Mouse (Mus musculus) neural tube, embryonic 13.5 days (tissue): ENCODE results near the gene Garnl3. TPM values are rescaled to one million over a fixed set of nuclear protein-coding genes. Genes with fewer than 3 reads are reported as not detected.

Experiments used
- ATAC-seq: fragments of 200-750 bp; cut with Nextera tagmentation; 2 replicates; pipeline ENCODE4 v1.8.0; 2017; ENCODE audit warnings: low read depth, mild to moderate bottlenecking, moderate TSS enrichment, moderate library complexity
- H3K27ac ChIP-seq: fragments of 300-500 bp; sonication (generic); replicated peaks from 2 replicates; pipeline ENCODE4 v1.5.1; 2015; ENCODE audit warnings: moderate library complexity, mild to moderate bottlenecking, inconsistent platforms
- H3K27me3 ChIP-seq: fragments of 300-500 bp; sonication (generic); 2 replicates; pipeline ENCODE4 v1.6.1; 2015; ENCODE audit warnings: mild to moderate bottlenecking, inconsistent platforms
- H3K36me3 ChIP-seq: fragments of 300-500 bp; sonication (generic); 2 replicates; pipeline ENCODE4 v1.6.1; 2015; ENCODE audit warnings: mild to moderate bottlenecking, inconsistent platforms
- H3K4me1 ChIP-seq: fragments of 300-500 bp; sonication (generic); replicated peaks from 2 replicates; pipeline ENCODE4 v1.6.1; 2015; ENCODE audit warnings: inconsistent platforms
- H3K4me2 ChIP-seq: fragments of 300-500 bp; sonication (generic); 2 replicates; pipeline ENCODE4 v1.6.1; 2015; ENCODE audit warnings: inconsistent platforms, mild to moderate bottlenecking, moderate library complexity
- H3K4me3 ChIP-seq: fragments of 300-500 bp; sonication (generic); 2 replicates; pipeline ENCODE4 v1.5.1; 2015; ENCODE audit warnings: mild to moderate bottlenecking, inconsistent platforms
- H3K9ac ChIP-seq: fragments of 300-500 bp; sonication (generic); 2 replicates; pipeline ENCODE4 v1.6.1; 2015; ENCODE audit warnings: moderate library complexity, mild to moderate bottlenecking, inconsistent platforms
- H3K9me3 ChIP-seq: fragments of 300-500 bp; sonication (generic); 2 replicates; pipeline ENCODE4 v1.6.1; 2016; ENCODE audit warnings: inconsistent platforms
- WGBS: fragments of 180-500 bp; shearing (Covaris S2); methylation state at CpG from one replicate; pipeline ENCODE4 v1.1.7; 2015; 5-methylcytosine and 5-hydroxymethylcytosine counted together
- polyA plus RNA-seq: library from polyadenylated mRNA; unstranded; fragments of >200 nt; fragmentation: Nextera tagmentation; extraction: Ambion mirVana; gene quantifications from 2 replicates; pipeline ENCODE4 v1.2.1, GENCODE M21; 2015

Garnl3 gene
- 27.6 and 33.4 TPM in 2 replicates for polyA plus RNA-seq

DNA sequence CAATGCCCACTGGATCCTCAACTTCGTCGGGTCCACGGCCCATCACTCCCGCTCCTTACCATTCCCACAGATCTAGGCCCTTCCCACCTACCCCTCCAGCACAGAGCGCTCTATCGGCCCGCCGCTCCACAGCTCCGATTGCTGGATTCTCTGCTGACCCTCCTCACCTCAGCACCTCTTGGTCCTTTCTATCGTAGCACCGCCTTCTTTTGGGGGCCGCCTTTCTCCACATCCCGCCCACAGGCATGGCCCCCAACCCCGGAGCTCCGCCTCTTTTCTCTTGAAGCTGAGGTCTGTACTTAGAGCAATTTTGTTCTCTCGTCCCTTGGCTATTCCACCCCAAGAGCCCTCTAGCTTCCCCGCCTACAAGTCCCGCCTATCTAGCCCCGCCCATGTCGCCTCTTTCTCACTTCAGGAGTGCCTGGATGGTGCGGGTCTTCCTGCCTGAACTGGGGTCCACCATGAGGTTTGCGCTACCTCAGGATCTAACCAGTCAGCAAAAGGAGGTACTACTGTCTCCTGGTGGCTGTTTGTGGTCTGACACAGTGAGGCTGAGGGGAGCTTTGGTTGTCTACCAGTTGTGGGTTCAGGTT, at the start of gene Garnl3:
Gene Garnl3 (minus strand): TSS at position 155 of the 593 bp plus-strand sequence.
- H3K27ac ChIP-seq: 0 out of 2 replicates have a peak within 1 kb of the TSS, but pooled peaks have one; percentile 2
- peak; percentile 49 for ATAC-seq
- peaks cover 29% of the 10 kb centered on the region for H3K27me3 ChIP-seq
- WGBS: 1% methylated on average over 22 of the region's 22 CpGs
- H3K9ac ChIP-seq: peak within 1 kb of the TSS; percentile 55
- peak within 1 kb of the TSS; percentile 98 for H3K4me2 ChIP-seq
- H3K4me3 ChIP-seq: peak within 1 kb of the TSS; percentile 65
- H3K9me3 ChIP-seq: no peaks in the 10 kb centered on the region
- H3K36me3 ChIP-seq: peaks cover 5% of the 10 kb centered on the region; the same call in 1 of the 2 replicates
- H3K4me1 ChIP-seq: peaks cover 24% of the 10 kb centered on the region

- Histone ChIP-seq H3K4me1 (peaks cover 42% of the 10 kb centered on the region), H3K9me3 (no peaks in the 10 kb centered on the region), H3K27me3 (no peaks in the 10 kb centered on the region), H3K4me2 (no peak overlapping the region), H3K36me3 (no peaks in the 10 kb centered on the region), H3K4me3 (no peak overlapping the region), H3K9ac (no peak overlapping the region), H3K27ac (peak overlapping the region; percentile 71)
- no peak for ATAC-seq
- WGBS: 47% methylated on average over 16 of the region's 16 CpGs
Measured at GRCm38 (mm10) chr2:33179930-33180630, 48.6 kb upstream of the Garnl3 start.

GRCm38 (mm10) chr2:33179171-33179929, 47.9 kb upstream of the Garnl3 start:
- H3K36me3 ChIP-seq: no peaks in the 10 kb centered on the region
- ATAC-seq: peak; percentile 51; the same call in 1 of the 2 replicates
- peak overlapping the region; percentile 38 for H3K9ac ChIP-seq
- H3K27ac ChIP-seq: peak overlapping the region; percentile 71
- H3K4me2 ChIP-seq: no peak overlapping the region
- WGBS: 52% methylated on average over 14 of the region's 14 CpGs
- peaks cover 42% of the 10 kb centered on the region for H3K4me1 ChIP-seq
- no peak overlapping the region for H3K4me3 ChIP-seq
- H3K27me3 ChIP-seq: no peaks in the 10 kb centered on the region
- no peaks in the 10 kb centered on the region for H3K9me3 ChIP-seq

GRCm38 (mm10) chr2:33178243-33178932, 46.9 kb upstream of the Garnl3 start:
- ATAC-seq: peak; percentile 48
- WGBS: 55% methylated on average over 11 of the region's 11 CpGs
- peaks cover 42% of the 10 kb centered on the region for H3K4me1 ChIP-seq
- no peak overlapping the region for H3K4me3 ChIP-seq
- peak overlapping the region; percentile 22 for H3K9ac ChIP-seq
- H3K27me3 ChIP-seq: no peaks in the 10 kb centered on the region
- no peak overlapping the region for H3K4me2 ChIP-seq
- peaks cover 5% of the 10 kb centered on the region; the same call in 1 of the 2 replicates for H3K36me3 ChIP-seq
- no peaks in the 10 kb centered on the region for H3K9me3 ChIP-seq
- H3K27ac ChIP-seq: peak overlapping the region; percentile 71

- peak overlapping the region; percentile 71; the same call in 1 of the 2 replicates for H3K27ac ChIP-seq
- peaks cover 13% of the 10 kb centered on the region for H3K36me3 ChIP-seq
- H3K4me3 ChIP-seq: no peak overlapping the region
- H3K27me3 ChIP-seq: no peaks in the 10 kb centered on the region
- H3K4me2 ChIP-seq: no peak overlapping the region
- H3K4me1 ChIP-seq: peaks cover 42% of the 10 kb centered on the region
- 0 out of 2 replicates have a peak overlapping the region, but pooled peaks have one; percentile 22 for H3K9ac ChIP-seq
- ATAC-seq: no peak
- WGBS: 84% methylated on average over 12 of the region's 12 CpGs
- H3K9me3 ChIP-seq: no peaks in the 10 kb centered on the region
Measured at GRCm38 (mm10) chr2:33177443-33178242, 46.2 kb upstream of the Garnl3 start.

DNA sequence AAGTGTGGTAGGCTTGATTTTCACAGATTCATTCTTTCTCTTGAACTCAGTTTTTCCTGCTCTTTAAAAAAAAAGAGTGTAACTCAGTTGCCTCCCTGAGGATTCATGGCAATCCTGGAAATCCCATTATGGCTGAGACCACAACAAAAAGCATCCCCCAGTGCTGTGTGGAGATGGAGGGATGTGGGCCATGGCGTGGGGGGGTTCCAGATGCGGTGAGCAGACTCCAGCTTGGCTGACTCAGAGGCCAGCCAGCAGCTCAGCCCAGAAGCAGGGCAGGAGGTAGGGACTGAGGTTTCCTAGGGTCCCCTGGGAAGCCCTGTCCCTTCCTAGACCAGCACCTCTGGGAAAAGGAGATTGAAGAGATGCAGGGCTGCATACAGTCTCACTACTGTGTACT, 45.5 kb upstream of the Garnl3 start:
- peaks cover 19% of the 10 kb centered on the region for H3K36me3 ChIP-seq
- WGBS: 60% methylated on average over 2 of the region's 2 CpGs
- peaks cover 42% of the 10 kb centered on the region for H3K4me1 ChIP-seq
- H3K9me3 ChIP-seq: no peaks in the 10 kb centered on the region
- 0 out of 2 replicates have a peak overlapping the region, but pooled peaks have one; percentile 1 for H3K9ac ChIP-seq
- no peak overlapping the region for H3K4me3 ChIP-seq
- H3K27me3 ChIP-seq: no peaks in the 10 kb centered on the region
- peak overlapping the region; percentile 0; the same call in 1 of the 2 replicates for H3K27ac ChIP-seq
- no peak for ATAC-seq
- H3K4me2 ChIP-seq: no peak overlapping the region

GRCm38 (mm10) chr2:33176516-33176915, 45.1 kb upstream of the Garnl3 start:
- Histone ChIP-seq H3K4me3 (no peak overlapping the region), H3K4me2 (no peak overlapping the region), H3K9ac (no peak overlapping the region), H3K4me1 (peaks cover 44% of the 10 kb centered on the region), H3K27ac (0 out of 2 replicates have a peak overlapping the region, but pooled peaks have one; percentile 18), H3K9me3 (no peaks in the 10 kb centered on the region), H3K27me3 (no peaks in the 10 kb centered on the region), H3K36me3 (peaks cover 23% of the 10 kb centered on the region)
- WGBS: 41% methylated on average over 7 of the region's 7 CpGs
- ATAC-seq: no peak

GRCm38 (mm10) chr2:33173686-33174085, 42.2 kb upstream of the Garnl3 start:
- Histone ChIP-seq H3K27ac (no peak overlapping the region), H3K9me3 (no peaks in the 10 kb centered on the region), H3K27me3 (no peaks in the 10 kb centered on the region), H3K4me3 (no peak overlapping the region), H3K9ac (no peak overlapping the region), H3K4me1 (peaks cover 33% of the 10 kb centered on the region), H3K4me2 (no peak overlapping the region), H3K36me3 (peaks cover 47% of the 10 kb centered on the region)
- ATAC-seq: no peak
- WGBS: 84% methylated on average over 7 of the region's 7 CpGs

DNA sequence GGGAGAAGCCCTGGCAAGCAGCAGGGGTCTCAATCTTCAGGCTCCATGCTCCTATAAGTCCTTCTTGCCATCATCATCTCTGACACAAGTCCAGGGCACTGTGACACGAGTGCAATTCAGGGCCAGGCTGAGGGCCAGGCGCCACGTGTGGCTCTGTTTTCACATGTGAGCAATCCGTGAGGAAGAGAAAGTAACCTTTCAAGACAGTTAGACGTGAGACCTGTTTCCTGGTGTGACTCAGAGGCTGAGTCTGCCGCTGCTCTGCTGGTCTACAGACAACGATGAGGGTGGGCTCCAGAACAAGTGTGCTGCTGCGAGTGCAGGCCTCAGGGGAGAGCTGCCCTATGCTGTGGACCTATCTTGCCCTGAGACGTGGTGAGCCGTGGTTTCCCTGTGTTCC, 41.7 kb upstream of the Garnl3 start:
- Histone ChIP-seq H3K4me3 (no peak overlapping the region), H3K9me3 (no peaks in the 10 kb centered on the region), H3K4me2 (no peak overlapping the region), H3K27me3 (no peaks in the 10 kb centered on the region), H3K36me3 (peaks cover 52% of the 10 kb centered on the region), H3K27ac (no peak overlapping the region), H3K9ac (no peak overlapping the region), H3K4me1 (peaks cover 27% of the 10 kb centered on the region)
- ATAC-seq: no peak
- 84% methylated on average over 10 of the region's 10 CpGs for WGBS

DNA sequence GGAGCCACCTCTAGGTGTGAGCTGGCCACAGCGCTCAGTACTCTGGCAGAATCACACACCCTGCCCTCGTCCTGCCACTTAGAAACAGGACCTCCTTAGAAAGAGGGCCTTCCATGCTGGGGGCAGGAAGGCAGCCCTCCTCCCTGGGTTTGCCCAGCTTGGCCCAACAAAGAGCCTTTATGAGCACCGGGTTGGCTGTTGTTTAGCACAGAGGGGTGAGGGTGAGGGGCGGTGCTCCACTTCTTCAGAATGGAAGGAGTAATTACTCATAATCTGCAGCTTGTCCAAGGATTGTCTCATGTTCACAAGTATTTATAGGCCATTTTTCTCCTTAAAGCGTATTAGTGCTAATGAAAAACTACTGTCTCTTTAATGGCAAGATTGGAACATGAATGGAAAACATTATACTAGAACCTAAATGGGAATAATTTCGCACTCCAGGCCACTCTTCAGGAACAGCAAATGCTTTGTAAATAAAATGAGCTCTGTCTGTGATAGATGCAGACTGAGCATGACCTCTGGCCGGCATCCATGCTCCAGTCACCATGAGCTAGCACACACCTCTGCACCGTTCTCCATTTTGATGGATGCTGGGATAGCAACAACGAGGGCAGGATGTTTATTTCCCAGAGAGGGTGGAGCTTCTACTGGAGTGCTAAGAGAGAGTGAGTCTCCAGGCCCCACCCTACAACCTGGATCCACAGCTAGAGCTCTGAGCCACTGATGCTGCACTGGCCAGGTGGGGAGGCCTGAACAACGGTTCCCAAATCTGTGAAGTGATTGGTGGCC, 39.5 kb upstream of the Garnl3 start:
- H3K36me3 ChIP-seq: peaks cover 69% of the 10 kb centered on the region
- H3K27ac ChIP-seq: peak overlapping the region; percentile 46
- ATAC-seq: no peak
- H3K4me2 ChIP-seq: no peak overlapping the region
- 47% methylated on average over 10 of the region's 10 CpGs for WGBS
- H3K27me3 ChIP-seq: no peaks in the 10 kb centered on the region
- no peaks in the 10 kb centered on the region for H3K9me3 ChIP-seq
- no peak overlapping the region for H3K4me3 ChIP-seq
- peaks cover 16% of the 10 kb centered on the region for H3K4me1 ChIP-seq
- no peak overlapping the region for H3K9ac ChIP-seq
